Mouse (Mus musculus) adrenal gland, adult (tissue): ENCODE data around the gene Kxd1.
A peak's percentile ranks its signal among the peaks of the same experiment; 100 is the strongest.

Source experiments
- DNase-seq, 2 experiments: peaks; one replicate each; pipeline ENCODE4 v3.0.0; 2022 to 2023; ENCODE audit warnings: low spot score in 1 of 2; ENCODE audit not compliant: inconsistent age in 2 of 2

Gene Kxd1

DNA sequence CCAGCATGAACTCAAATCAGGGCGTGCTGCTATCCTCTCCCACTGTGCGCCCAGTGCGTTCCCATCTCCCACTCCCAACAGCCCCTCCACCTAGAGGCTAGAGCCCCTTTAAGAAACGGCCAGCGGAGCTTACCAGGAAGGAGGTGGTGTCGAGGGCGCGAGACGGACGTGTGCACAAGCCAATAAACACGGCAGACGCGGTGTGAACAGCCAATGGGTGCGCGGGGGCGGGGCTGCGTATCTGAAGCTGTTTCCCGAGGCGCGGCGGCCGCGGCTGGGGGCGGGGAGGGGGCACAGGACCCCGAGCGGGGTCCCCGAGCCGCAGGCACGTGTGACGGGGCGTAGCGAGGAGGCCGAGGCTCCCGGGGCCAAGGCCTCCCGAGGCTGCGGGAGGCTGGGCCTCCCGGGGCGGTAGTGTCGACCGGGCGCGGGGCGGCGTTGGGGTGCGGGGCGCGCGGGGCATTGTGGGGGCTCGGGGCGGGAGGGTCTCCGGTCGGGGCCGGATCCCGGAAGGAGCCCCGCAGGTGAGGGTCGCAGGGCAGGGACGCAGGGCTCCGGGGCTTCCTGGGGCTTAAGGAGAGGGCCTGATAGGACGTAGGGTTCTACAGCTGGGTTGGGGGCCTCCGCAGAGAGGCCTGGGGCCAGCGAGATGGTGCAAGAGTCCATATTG is at the start of gene Kxd1, which contains the start of gene Fkbp8:
TSS of gene Kxd1 (minus strand) at position 445 of the 670 bp plus-strand sequence.
TSS of gene Fkbp8 (plus strand) at position 213 of the 670 bp plus-strand sequence.
- DNase-seq = peak; percentile 97 to 100

DNA sequence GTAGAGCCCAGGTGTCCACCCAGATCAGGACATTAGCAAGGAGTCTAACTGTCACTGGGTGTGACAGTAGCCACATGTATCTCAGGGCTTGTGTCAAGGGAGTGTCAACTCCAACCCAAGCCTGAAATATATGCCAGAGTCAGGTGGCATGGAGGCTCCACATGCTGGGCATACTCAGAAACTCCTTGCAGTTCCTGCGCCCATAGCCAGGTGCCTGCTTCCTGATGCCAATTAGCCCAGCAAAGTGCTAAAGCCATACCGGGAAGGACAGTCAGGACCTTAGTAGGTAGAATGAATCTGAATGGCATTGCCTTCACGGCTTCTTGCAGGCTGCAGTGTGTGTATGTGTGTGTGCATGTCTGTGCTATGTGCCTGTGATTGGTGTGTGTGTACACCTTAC is 49.5 kb upstream of the Kxd1 start:
- DNase-seq = no peak

DNA sequence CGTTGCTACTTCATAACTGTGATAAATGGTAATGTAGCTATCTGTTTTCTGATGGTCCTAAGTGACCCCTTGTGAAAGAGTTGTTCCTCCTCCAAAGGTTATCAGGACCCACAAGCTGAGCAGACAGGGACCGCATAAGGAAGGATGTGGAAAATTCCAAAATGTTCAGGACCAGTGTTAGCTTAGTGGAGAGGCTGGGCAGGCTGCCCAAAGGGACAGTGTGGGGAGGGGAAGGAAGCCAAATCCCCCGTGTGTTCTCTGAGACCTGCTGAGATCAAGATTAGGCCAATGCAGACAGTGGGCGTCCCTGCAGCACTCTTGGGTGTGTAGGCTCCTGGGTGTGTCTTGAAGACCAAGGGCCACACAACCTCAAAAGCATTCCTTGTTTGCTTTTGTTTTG is 47.2 kb upstream of the Kxd1 start:
- DNase-seq = peak; percentile 77 to 87

DNA sequence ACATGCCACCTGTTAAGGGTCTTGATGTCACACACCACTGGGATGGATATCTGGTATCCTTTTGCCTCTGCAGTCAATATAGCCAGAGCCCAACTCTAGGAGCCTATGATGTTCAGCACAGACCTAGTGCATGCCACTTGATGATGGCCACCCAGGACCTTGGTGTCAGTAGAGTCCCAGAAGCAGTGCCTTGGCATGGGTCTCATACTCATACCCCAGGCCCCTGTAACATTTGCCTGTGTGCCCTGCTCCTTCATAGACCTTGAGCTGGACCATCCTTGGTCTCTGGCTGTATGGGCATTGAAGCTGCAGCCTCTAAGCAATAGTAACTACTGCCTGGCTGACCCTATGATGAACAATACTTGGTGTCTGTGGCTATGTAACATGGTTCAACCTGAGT is 46.5 kb upstream of the Kxd1 start:
- DNase-seq = no peak

DNA sequence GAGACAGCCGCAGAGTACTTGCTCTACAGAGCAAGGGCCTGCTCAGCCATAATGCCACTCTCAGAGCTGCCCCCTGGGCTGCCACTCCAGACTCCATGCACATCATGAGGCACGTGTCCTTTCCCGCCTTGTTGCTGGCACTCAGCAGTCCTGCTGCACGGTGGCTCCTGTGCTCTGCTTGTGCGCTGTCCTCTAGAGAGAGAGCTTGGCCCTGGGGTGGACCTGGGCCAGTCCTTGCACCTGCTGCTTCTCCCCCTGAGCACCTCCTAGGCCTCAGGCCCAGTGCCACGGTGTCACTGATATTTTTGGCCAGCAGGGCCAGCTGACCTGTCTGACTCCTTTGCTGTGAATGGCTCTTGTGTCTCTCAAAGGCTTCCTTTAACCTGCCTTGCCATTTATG is 43.2 kb upstream of the Kxd1 start:
- DNase-seq = no peak

DNA sequence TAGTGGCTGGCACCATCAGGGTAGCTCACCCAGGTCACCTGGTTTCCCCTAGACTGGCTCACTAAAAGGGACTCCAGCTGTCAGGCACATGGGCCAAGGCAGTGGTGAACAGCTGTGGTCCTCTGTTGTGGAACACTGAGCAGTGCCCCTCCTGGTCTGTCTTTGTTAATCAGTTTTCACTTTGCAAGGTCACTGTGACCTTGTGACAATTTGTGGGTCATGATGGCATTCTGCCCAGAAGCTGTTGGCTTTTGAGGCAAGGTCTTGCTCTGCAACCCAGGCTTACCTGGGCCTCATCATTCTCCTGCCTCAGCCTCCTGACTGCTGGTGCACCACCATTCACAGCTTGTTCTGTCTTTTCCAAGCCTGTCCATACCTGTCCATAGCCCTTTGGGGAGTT is 42.6 kb upstream of the Kxd1 start:
- DNase-seq = peak; percentile 62 to 87

DNA sequence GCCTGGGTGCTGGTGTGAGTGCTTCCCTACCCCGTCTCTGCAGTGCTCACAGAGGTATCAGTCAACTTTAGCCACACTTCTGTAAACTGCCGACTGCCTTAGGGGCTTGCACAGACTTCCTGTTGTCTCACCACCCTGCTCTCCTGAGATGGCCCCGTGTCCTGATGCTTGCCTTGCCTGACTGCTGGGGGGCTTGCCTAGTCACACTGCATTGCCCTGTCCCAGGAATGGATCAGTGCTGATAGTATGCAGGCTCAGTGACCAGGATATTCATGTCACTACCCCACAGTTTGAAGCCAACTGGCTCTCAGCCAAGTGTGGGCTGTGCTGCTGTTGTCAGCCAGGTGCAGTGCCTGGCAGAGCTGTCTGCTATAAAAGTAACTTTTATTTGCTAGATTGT is 37.8 kb upstream of the Kxd1 start:
- DNase-seq = peak; percentile 44 to 74

DNA sequence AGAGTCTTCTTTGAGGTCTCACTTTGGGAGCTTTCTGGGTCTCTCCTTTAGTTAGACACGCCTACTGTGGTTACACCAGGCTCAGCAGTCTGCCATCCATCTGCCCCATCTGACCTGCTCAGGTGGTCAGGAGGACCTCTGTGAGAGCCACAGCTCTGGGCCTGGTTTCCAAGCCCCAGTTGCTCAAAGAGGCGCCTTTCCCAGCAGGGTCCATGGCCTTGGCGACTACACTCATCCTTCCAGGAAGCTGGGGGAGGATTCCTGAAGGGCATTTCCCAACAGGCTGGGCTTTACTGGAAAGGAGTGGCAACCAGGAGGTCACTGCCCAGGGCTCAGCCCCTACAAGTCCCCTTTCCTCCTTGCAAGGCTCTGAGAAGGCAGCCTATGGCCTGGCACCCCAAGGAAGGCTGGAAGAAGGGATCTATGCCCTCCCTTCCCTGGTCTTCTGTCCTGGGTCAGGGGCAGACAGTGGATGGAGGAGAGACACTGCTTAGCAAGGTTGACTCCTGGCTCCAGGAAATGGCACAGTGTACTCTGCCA is 37.0 kb upstream of the Kxd1 start:
- peak; percentile 36 to 91 for DNase-seq

DNA sequence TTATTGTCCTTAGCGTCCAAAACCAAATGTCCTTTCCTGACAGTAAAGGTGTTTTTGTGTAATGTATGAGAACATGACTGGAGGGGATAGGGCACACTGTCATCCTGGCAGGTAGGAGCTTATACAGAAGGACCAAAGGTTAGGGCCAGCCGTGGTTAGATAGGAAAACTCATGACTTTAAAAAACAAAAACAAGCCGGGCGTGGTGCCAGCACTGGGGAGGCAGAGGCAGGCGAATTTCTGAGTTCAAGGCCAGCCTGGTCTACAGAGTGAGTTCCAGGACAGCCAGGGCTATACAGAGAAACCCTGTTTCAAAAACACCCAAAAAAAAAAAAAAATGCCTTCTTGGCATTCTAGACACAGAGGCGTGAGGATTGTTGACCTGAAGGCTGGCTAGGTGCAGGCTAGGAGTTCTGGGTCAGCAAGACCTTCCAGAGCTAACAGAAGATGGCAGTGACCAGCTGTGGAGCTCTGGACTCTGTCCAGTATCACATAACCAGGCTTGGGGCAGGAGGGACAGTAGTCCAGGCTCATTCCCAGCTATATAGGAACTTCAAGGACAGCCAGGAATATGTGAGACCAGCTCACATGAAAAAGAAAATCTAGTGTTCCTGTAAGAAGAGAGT is 36.1 kb upstream of the Kxd1 start:
- peak in 1 of 2 experiments; percentile 58 for DNase-seq

DNA sequence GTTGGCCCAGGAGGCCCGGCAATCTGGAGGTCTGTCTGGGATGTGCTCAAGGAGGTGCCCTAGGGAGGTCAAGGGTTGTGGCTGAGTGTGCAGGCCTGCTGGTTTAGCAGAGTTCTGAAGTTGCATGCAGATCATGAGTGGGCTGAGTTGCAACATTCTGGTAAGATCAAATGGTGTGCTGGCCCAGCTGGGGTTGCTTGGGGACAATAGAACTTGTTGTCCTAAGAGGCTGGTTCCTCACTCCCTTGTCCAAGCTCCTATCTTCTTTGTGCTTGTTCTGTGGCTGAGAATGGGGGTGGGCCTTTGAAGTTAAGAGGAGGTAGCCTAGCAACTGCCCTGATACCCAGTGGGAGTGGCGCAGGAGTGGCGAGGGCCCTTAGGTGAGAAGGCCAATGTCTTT is 35.0 kb upstream of the Kxd1 start:
- DNase-seq = peak in 1 of 2 experiments; percentile 76

DNA sequence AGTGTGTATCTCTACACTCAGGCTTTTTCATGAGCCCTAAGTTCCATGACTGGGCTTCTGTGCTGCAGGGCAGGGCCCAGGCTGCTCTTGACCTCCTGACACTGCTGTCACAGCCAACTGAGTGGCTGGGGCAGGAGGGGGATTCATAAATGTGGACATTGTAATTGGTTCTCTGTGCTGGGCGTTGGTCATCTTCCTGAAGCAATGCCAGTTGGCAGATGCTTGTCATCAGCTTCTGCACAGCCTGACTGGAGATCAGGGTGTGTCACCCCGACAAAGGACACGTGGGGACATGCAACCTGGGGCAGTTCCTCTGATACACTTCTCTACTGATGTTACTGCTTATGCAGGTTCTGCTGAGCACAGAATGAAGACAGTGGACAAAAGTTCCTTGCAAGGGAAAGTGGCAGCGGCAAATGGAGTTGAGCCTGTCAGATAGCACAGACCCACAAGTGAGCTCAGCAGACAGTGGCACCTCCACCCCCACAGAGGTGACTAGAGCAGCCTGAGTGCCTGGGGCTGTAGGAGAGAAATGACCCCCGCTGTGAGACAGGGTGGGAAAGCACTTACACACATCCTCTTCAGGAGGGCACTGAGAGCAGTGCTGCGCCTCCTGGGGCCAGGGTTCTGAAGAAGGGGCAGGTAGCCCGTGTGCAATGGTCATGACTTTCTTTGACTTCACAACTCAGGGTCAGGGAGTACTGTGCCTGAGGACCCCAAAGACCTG is 34.2 kb upstream of the Kxd1 start:
- DNase-seq = peak; percentile 83 to 90

DNA sequence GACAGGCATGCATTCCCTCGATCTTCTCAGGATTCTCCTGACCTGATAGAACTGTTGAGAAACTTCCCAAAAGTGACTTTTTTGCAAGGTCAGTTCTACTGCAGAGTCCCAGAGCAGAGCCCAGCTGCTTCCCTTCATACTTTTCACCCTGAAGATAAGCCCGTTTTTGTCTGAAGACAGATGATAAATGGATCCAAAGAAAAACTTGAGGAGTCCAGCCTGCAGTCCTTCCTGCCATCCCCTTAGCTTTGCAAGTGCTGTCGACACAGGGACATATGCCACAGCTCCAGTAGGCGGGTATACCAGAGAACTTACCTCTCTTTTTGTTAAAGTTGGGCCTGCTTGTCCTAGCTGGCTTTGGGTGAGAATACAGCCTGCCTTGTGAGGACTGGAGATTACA is 33.6 kb upstream of the Kxd1 start:
- DNase-seq = no peak

DNA sequence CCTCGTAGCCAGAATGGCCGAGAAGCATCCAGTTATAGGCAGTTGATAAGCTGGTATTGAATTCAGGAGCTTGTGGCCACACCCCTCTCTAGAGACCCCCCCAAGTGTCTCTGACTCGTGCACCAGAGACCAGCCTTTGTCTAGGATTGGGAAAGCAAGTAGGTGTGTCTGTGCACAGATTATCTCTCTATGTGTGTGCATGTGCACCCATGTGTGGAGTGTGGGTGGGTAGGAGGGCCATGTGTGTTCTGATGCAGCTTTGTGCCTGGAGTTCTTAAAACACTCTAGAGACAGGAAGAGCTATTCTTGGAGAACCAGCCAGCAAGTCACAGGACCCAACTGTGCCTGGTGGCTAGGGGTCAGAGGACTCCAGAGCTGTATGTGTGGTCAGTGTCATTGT is 32.8 kb upstream of the Kxd1 start:
- DNase-seq = no peak

DNA sequence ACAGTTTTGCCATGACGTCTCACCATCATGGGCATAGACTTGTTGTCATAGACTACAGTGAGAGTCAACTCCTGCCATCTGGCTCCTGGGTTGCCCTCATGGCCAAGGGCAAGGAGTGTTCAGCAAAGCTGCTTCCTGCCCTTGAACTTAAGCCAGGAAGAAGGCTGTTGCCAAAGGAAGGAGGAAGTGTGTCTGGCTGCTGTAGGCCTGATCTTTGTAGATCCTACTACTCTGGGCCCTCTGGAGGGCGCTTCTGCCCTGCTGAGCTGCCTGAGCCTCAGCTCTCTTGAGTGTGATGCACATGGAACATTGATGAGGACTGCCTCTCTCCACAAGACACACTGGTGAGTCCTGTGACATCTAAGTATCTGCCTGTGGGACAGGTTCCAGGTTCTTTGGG is 32.3 kb upstream of the Kxd1 start:
- DNase-seq = peak; percentile 79 to 87

DNA sequence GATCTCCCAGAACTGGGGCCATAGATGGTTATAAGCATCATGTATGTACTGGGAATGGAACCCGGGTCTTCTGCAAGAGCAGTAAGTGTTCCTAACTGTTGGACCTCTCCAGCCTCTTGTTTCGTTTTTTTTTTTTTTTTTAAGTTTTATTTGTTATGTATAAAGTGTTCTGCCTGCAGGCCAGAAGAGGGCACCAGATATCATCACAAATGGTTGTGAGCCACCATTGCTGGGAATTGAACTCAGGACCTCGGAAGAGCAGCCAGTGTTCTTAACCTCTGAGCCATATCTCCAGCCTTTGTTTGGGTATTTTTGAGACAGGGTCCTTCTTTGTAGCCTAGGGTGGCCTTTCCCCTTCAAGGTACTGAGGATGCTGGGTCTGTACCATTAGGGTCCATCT is 31.2 kb upstream of the Kxd1 start:
- DNase-seq = peak in 1 of 2 experiments; percentile 52

DNA sequence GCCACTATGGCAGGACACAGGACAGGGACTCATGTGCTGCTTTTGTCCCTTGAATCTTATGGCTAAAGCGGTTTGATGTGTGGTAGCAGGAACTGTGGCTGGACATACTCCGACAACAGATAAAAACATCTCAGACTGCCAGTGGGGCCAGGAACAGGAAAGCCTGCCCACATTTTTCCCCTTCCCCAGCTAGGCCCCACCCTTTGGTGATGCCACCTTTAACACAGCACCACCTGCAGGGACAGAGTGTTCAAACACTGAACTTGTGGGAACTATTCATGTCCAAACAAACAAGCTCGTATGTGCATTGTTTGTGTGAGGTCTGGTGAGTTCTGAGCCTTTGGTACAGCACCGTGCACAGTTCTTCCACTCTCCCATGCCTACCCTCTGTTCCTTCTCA is 30.6 kb upstream of the Kxd1 start:
- peak; percentile 24 to 48 for DNase-seq

DNA sequence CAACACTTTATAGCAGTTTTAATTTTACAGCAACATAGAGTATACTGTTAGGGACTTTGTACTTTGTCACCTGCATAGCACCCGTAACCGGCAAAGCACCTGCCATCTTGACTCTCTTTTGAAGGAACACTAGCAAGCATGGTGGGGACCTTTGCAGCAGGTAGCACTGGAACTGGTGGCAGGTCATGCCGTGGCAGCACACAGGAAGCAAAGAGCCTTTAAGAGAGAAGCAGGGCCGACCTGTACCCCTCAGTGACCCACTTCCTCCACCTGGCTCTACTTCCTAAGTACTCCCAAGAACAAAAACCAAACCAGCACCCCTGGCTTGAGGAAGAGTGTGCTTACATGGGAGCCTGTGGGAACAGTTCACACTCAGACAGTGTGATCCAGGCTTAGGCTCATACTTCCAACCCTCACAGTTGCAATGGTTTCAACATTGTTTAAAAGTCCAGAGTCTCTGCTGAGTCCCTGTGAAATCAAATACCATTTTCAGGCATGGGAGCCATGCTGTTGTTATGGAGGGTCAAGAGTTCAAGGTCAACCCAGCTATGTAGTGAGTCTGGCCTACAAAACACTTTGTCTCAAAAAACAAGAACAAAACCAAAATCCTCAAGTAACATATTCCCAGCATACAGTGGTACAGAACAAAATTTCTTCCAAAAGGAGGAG is 27.5 kb upstream of the Kxd1 start:
- no peak for DNase-seq

DNA sequence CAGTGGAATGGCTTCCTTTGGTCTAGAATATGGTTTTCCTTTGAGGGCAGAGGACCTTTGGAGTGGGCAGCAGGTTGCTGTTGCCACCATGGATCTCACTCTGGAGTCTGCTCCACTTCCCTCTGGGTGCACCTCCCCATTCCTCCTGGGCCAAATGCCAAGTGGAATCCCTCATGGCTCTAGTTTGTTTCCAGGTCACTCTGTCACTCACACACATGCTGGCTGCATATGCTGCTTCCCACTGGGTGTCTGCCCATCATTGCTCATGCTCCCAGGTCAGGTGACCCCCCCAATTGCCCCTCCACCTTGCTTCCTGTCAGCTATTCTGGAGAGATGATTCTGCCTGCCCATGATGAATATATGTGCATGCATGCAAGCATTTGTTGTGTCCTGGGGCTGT is 26.0 kb upstream of the Kxd1 start:
- DNase-seq = peak; percentile 73 to 90

DNA sequence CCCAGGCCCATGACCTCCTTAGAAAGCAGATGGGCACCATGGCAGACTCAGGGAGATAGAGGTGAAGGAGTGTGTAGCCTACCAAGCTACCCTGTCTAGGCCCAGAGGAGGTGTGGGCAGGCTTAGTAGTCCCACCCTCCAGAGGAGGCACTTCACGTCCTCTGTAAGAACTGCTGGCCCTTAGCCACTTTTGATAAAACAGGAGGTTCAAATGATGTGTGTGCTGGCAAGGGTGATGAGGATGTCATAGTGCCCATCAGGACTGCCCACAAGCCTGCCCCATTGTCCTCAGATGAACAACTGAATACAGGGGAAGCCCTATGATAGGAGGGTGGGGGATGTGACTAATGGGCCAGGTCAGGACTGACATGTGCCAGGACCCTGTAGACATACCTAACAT is 25.1 kb upstream of the Kxd1 start:
- peak; percentile 36 to 48 for DNase-seq

DNA sequence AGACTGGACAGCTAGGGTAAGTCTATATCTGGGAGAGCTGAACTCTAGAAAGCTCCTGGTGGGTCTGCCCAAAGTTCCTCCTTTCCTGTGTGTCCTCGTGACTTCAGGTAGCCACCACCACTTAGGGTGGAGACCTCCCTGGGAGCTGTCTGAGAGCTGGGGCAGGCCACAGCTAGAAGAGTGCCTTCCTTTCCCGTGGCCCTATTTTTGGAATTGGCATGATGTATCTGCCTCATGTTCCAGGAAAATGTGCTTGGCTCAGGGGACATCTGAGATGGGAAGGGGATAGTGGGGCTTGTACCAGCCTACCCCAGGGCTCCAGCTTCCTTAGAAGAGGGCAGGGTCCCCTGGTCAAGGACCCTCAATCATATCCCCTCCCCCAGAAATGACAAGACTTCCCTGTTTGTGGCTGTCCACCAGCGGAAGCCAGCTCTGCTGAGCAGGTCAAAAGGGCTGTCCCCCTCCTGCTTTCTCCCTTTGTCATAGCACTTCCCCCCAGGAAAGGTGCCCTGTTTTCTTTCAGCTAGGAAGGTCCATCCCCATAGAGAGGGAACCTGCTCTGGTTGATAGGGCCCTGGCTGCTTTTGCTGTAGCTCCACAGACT is 23.9 kb upstream of the Kxd1 start:
- peak; percentile 18 to 63 for DNase-seq
